Mouse (Mus musculus): ENCODE data around the gene Scube1. TPM values are rescaled to one million over a fixed set of nuclear protein-coding genes. Genes with fewer than 3 reads are reported as not detected.

Scube1 gene
- total RNA-seq, 1 experiment from 2014 or later, result 4.8 TPM

DNA sequence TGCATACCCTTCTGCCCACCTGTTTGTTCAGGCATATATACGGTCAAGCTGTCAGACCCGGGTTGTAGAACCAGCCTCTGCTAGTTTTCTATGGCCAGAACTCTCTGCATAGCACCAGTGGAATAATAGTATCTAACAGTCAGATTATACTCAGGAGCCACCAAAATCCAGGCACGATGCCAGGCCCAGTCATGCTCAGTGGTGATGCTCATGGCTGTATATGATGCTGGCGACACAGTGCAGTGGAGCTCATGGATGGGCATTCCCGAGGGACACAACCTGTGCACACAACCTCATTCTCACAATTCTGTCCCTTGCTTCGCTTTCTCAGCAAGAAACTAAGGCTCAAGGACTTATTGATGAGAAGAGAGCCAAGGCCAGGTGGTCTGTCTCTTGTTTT is 58.8 kb downstream of the Scube1 start:
- DNase-seq, result peak; percentile 45

DNA sequence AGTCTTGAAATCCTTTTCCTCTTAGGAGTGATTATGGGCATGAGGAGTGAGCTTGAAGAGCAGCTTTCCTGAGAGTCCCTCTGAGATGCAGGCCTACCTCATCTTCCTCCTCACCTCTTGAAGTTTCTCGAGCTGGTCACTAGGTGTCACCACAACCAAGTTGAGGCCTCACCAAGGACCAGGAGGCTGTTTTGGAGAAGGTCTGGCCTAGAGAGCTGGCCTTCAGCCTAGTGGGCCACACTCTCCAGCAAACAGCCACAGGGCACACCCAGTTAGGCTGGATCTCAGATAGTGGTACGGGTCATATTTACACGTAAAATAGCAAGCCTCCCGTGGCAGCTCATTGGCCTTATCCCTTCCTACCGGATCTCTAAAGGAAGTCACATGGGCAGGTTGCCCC is 60.1 kb downstream of the Scube1 start:
- DNase-seq, result peak; percentile 57

DNA sequence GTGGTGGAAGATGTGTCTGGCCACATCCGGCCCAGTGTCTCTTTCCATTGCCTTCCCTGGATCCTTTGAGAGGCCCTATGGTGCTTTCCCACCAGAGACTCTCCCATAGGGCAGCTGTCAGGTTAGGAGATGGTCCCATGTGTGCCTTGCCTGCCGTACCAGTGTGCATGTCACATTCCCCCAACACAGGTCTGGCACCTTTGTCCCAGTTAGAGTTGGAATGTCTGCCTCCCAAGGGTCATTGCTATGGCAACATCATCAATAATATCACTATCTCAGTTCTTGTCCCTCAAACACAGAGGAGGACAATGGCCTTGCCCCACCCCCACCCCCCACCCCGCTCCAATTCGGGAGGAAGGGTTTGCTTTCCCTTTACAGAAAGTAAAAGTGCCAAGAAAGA is 61.8 kb downstream of the Scube1 start:
- DNase-seq, result no peak

DNA sequence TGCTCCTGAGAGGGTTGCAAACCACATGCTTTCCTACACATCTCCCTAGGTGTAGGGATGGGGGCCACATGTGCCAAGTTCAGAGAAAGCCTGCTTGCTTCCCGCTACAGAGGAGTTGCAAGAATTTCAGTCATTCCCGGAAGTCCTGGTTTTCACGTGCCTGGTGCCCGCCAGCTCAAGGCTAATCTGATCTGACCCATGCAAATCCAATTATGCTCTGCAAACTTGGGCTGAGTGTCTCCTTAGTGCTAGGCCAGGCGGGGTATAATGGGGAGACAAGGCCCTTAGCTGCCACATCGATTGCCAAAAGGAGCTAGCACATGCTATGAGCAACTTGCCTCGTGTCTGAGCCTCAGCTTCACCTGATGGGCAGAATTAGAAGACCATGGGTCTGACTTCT is 62.7 kb downstream of the Scube1 start:
- DNase-seq, result no peak

DNA sequence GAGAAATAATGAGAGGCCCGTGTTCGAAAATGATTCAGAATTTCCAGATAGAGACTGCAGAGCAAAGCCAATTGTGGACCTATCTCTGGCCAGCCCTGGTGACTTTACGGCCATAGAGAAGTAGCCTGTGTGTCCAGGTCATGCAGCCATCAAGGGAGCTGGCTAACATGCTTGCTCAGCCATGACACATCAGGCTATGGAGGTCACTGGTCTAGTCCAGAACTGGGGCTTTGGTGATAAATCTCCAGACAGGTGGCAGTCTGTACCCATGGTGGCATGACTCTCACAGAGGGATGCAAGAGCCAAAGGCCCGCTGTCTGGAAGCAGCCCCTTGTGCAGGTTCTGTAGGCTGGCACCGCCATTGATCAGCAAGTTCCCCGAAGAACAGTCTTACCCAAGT is 82.3 kb downstream of the Scube1 start:
- DNase-seq, result peak; percentile 19

DNA sequence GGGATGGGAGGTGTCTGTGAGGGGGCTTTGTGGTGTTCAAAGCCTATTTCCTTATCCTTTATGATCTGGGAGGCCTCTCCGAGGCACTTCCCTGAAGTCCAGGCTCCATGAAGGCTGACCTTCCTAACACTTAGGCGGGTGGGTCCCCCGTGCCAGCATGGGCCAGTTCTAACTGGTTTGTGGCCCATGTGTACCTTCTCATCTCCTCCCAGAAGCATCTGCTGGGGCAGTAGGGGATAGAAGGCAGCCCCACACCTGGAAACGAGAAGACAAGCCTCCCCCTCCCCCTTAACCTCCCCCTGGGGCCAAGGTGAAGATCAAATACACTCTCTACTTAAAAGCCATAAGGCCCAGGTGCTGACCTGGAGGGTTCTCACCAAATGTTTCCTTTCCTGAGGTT is 84.6 kb downstream of the Scube1 start:
- DNase-seq, result no peak

DNA sequence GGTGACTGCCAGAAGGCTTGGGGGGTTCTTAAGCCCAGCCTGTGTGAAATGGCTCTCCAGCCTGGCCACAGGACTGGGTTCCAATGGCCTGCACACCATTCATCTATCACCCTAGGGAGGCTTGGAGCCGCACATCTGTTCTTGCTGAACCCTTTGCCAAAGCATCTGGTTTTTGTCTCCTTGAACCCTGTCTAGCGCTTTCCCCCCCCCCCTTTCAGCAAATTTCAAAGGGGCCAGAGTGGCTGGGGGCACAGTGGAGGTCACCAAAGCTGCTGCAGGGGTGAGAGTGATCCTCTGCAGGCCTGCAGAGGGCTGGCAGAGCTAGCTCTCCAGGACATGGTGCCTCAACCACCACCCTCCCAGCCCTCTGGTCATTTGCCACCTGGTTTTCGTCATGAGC is 85.7 kb downstream of the Scube1 start:
- DNase-seq, result no peak

DNA sequence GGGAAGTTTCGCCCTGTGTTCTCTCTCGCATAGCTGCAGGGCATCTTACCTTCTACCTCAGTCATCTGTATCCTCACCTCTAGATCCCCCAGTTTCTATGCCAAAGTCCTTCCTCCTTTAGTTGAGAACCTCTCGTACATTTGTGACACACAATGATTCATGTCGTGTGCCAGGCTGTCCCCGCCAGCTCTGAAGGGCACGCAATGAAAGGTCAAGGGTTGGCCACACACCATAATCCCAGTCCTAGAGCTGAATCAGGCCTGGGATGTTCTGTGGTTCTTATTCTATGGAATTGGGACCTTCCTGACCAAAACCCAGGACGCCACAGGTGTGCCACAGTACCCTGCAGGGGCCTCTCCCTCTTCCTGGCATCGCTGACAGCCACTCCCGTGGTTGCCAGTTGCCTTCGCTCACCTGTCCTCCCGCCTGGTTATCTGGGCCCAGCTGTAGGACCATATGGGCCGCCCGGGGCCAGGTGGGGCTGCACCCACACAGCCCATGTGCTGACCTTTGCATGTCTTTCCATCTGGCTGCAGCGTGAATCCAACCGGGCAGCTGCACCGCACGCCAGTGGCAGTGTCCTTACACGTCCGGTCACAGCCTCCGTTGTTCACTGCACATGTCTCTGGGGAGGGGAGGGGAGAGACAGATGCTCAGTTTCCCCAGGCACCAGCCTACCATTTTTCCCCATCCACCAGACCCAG is 86.5 kb downstream of the Scube1 start:
- peak; percentile 21 for DNase-seq

DNA sequence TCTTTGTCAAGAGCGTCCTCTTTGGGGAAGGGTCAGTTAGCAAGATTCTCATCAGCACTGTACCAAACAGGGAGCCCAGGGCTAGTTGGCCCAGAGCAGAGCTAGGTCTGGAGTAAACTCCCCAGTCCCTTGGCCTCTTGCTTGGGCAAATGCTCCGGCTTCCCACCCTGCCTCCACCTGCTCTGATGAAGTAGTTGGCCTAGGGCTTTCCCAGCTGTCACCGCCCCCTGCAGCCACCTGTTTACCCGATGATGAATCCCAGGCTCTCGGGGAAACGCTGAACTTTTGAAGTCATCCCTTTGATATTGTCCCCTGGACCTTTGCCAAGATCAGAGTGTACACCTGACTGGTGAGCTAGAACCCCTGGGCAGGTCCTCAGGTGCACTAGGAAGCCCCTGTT is 88.1 kb downstream of the Scube1 start:
- no peak for DNase-seq

DNA sequence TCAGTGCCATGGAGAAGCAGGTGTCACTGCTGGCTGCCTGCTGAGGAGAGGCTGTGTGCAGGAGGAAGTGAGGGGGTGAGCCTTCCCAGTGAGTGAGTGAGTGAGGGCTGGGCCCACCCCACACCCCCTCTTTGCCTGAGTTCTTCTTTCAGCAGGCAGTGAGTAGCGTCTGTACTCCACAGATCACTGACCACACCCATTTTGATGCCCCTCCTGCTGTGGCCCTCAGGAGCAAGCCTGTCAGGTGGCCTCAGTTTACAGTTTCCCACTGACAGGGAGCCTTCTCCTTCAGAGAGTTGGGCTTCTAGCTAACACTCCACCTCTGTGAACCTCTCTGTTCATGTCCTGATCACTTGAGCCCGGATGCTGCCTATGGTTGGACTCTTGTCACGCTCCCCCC is 89.6 kb downstream of the Scube1 start:
- DNase-seq, result no peak

DNA sequence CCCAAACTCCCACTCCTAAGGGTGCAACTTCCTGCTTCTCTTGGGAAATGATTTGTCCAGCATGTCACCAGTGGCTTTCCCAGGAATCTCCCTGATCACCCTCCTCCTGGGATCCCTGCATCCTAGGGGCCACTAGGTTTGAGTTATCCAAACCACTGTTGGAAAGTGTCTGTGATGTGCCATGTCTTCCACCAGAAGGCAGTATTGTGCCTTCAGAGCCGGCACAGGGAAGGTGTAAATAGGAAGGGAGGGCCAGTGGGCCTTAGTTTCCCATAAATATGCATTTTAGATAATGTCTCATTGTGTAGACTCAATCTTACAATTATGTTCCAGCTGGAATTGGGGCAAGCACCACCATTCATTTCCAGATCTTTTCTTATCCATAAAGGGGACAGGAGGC is 90.7 kb downstream of the Scube1 start:
- no peak for DNase-seq

DNA sequence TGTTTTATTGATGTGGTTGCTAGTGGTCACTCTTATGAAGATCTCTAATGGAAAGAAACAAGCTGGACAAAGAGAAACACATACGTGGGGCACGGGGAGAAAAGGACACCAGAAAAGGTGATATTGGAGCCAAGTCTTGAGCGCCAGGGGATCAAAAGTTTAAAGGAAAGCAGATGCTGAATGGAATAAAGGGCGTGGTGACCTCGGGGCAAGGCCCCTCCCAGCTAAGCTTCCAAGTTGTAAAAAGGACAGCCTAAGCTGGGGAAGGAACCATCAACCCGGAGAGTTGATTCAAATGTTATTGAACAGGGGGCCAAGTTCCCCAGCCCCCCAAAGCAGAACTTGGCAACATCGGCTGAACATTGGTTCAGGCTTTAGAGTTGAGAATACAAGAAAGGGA is 93.8 kb downstream of the Scube1 start:
- DNase-seq, result no peak

DNA sequence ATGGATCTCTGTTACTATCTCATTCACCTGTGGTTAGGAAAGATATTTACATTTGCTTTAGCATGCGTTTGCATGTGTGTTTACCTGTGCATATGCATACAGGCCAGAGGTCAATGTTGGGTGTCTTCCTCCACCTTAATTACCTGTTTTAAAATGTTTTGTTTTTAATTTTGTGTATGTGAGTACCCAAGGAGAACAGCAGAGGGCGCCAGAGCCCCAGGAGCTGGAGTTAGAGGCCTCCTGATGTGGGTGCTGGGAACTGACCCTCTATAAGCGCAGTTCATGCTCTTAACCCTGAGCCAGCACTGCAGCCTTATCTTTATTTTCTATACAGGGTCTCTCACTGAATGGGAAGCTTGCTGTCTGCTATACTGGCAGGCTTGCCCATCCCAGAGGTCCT is 95.1 kb downstream of the Scube1 start:
- no peak for DNase-seq

DNA sequence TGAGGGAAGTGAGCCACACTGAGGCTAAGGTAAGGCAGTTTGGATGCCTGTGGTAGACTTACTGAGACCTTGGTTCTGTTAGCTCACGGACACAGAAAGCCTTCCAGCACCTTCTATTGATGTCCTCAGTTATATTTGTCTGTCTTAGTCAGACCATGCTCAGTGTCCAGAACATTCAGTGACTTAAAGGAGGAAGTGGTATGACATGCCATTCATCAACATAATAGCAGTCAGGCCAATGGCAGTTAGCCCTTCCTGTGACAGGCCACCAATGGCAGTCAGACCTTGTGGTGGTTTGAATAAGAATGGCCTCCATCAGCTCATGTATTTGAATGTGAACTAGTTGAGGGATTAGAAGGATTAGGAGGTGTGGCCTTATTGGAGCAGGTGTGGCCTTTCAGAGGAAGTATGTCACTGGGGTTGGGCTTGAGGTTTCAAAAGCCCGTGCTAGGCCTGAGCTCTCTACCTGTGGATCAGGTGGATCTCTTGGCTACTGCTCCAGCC is 98.6 kb downstream of the Scube1 start:
- no peak for DNase-seq

DNA sequence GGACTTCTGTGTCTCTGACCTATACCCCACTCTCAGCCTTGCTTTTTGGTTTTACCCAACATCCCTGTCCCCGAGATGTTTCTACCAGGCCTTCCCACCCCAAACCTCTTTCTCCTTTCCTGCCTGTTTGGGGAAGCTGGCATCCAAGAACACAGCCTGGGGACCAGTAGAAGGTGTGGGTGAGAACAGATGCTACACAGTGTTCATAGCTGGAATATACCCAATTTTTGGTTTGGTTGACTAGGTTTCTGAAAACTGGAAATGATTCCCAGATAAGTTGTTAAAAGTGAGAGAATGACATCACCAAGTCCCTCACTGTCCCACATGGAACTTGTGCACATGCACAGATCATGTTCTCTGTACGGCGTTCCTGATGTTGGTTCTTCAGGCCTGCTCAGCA is 109.6 kb downstream of the Scube1 start:
- DNase-seq, result no peak

DNA sequence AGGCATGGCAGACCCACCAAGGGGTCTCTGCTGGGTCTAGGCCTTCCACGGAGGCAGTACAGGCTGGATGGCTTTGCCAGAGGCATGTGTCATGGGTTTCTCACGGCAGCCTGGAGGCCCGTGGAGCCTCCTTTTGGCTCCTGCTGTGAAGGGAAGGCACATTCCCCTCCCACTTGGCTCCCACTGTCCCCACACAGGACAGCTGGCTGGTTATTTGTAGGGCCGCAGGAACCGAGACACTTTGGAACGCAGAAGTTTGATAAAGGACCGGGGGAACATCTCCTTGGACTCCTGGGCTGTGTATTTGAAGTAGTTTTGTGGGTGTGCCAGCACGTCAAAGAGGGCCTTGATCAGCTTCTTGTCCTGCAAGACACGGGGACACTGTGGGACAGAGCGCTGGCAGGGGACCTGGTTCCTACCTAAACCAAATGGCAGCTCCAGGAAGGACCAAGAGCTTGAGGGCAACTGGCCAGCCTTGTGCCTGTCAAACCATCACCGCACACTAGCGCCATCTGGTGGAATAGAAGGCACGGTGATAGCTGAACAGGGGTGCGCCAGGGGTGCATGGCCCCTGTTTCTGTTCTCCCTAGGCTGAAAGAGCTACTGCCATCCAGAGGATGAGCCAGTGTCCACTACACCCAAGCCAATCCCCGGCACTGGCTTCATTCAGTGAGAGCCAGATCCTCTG is 117.6 kb downstream of the Scube1 start:
- DNase-seq, result peak; percentile 74

DNA sequence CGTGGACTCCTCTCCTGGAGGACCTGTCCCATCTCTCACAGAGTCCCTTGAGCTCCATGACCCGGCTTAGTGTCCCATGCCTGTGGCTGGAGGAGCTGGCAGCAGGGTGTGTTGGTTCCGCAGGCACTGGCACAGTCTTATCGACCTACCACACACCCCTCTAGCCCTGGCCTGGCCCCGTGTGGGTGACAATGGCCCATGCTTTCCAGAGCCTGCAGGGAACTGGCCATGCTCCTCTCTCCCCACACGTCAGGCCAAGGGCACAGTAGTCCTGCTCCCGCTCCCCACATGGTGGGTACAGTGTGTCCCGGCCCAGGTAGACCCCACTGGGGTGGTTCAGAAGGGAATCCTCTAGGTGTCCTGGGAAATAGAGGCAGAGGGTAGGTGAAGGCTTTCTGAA is 118.1 kb downstream of the Scube1 start:
- DNase-seq, result no peak

DNA sequence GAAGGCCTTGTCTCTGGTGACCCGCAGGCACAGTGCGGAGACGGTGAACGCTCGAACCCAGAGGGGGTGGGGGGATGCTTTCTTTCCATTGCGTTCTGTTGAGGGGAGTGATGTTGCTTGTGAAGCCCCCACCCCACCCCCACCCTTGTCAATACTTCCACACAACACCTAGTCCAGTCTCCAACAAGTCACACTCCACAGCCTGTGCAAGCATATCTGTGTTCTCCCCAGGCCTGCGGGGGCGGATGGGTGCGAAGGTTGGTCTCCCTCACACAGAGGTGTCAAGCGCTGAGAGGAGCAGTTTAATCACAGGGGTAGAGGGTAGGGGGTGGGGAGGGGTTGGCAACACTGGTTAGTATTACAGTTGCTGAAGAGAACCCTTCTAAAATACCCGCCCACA is 118.6 kb downstream of the Scube1 start:
- no peak for DNase-seq

DNA sequence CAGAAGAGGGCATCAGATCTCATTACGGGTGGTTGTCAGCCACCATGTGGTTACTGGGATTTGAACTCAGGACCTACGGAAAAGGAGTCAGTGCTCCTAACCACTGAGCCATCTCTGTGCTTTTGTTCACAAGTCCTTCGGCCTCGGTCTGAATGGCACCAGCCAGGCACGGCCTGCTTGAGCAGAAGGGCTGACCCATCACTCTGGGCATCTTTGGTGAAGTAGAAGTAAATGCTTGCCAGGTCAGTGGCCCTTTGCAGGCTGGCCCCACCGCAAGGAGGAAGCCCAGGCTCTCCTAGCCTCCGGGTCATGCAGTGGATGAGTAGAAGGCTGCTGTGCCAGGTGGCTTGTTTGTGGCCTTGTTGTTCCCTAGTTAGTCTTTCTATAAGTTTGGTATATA is 121.4 kb downstream of the Scube1 start:
- DNase-seq, result no peak

DNA sequence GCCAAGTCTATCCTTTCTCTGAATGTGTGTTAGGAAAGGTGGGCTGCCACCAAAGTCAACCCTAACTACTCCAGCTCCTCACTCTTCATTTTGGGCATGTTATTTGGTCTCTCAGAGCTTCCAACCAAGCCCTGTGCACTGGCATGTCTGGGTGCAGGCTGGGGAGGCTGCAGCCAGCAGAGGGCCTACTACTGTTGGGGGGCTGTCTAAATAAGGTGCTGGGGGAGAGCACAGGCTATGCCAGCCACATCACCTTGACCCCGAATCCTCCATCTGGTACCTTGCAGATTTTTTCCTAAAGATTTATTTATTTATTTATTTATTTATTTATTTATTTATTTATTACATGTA is 121.8 kb downstream of the Scube1 start:
- no peak for DNase-seq

DNA sequence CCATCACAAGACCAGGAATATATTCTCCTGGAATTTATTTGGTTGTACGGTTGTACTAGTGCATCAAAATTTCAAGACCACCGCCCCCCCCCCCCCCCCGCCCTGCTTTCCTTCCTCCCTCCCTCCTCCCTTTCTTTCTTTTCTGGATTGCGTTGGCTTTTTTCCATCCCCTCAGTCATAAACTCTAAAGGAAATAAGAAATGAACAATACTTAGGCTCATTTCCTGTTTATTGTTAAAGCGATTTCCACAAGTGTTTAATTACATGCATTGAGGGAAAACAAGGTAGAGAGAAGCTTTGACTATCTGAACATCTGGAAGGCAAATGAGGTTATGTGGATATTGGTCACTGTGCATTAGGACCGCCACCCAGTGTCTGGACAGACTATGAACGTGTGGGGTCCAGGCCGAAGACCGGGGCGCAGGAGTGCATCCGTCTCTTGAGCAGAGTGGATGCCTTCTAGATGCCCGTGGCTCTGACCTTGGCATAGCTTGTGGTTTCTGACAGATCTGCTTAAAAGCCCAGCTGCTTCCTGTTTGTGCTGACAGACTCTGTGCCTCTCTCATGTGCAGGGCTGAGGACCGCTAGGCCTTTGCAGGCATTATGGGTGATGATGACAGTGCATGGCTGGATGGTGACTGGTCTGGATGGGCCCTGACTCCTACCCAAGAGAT is 122.3 kb downstream of the Scube1 start:
- peak; percentile 23 for DNase-seq

DNA sequence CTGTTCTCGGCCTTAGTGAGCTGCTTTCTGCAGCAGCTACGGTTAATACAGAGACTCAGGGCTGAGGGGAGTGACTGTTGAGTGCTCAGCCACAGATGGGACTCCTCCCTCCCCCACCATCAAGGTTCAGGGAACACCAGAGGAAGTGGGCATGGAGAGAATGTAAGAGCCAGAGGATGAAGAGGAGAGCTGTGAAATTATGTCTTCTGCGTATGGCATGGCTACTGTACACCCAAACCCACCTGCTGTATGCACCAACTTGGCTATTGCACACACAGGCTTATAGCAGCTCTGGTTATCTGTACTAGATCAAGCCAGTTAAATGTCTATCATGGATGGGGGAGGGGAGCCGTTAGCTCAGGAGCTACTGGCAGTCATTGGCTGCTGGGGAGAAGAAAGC is 123.6 kb downstream of the Scube1 start:
- DNase-seq, result no peak

DNA sequence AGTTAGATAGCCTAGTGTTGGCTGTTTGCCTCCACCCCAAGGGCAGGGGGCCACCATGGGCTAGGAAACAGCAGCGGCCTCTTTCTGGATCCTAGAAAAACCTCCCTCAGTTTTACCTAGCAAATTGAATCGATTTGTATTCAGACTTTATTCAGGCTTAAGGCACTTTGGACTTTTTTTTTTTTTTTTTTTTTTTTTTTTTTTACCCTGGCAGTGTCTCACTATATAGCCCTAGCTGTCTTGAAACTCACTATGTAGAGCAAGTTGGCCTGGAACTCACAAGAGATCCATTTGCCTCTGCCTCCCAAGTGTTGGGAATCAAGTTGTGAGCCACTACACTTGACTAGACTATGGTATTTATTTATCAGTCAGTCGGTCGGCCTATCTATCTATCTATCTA is 128.0 kb downstream of the Scube1 start:
- DNase-seq, result no peak

DNA sequence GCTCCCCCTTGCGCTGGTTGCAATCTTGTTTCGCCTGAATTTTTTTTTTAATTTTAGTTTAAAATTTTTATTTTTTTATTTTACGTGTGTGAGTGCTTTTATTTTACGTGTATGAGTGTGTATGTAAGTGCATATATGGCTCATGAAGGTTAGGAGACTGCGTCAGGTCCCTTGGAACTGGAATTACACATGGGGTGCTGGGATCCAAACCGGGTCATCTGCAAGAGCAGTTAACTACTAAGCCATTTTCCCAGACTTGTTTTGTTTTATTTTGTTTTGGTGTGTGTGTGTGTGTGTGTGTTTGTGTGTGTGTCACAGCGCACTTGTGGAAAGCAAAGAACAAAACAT is 129.5 kb downstream of the Scube1 start:
- no peak for DNase-seq

Data from adrenal gland, postnatal 25 days (tissue).